Mouse (Mus musculus) liver, postnatal 0 days (tissue): ENCODE results near the gene Dst.

Experiments
- CTCF ChIP-seq: sonication (generic); IDR thresholded peaks from 2 replicates; pipeline ENCODE4 v1.5.1; 2016; ENCODE audit warnings: antibody characterized with exemption, low read depth
- EP300 ChIP-seq: IDR thresholded peaks from 2 replicates; pipeline ENCODE4 v1.6.1; 2016; ENCODE audit warnings: antibody characterized with exemption, low read depth, mild to moderate bottlenecking

DNA sequence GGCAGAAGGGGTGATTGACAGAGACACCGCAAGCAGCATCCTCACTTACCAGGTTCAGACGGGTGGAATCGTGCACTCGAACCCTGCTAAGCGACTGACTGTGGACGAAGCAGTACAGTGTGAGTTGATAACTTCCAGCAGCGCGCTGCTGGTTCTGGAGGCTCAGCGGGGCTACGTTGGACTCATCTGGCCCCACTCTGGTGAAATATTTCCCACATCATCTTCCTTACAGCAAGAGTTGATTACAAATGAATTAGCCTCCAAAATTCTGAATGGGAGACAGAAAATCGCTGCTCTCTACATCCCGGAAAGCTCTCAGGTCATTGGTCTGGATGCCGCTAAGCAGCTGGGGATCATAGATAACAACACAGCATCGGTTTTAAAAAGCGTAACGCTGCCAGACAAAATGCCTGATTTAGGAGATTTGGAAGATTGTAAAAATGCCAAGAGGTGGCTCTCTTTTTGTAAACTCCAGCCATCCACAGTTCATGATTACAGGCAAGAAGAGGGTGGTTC lies 280.8 kb downstream of the Dst start:
- no peak for TF ChIP-seq CTCF
- TF ChIP-seq EP300 = no peak
